Mouse (Mus musculus): ENCODE measurements around the gene Gm960. TPM values are rescaled to one million over a fixed set of nuclear protein-coding genes. Genes with fewer than 3 reads are reported as not detected.
A peak's percentile ranks its signal among the peaks of the same experiment; 100 is the strongest.
"Not testable (repeated sequence)": the region's sequence is repeated elsewhere in the genome, so short reads cannot be mapped to it uniquely, and the experiment has no call there.

Gene Gm960
- total RNA-seq, 2 experiments from 2014 or later, result 2.7 to 3.0 TPM

GRCm38 (mm10) chr19:4612181-4612961, 86.1 kb downstream of the Gm960 start:
- DNase-seq (ENCODE audit: extremely low spot score in 1 of 2, low spot score in 2 of 2), result peak in 1 of 2 experiments; percentile 39
- intact Hi-C loops (cut with DNase I), result no loop called here

DNA sequence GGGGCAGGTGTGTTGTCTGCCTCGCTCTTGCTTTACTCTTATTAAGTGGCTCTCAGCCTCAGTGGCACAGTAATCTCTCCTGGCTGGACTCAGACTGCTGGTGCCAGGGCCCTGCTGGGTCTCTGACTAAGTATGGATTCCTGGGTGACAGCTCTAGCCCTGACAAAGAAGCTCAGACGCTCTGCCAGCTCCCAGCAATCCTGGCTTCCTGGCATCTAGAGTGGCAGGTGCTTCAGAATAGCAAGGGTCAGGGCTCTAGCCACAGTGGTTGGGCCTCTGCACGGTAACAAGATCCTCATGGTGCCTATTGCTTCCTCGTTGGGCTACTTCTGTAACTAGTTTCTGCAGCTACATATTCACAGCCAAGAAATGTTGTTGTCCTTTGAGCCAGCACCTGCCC, 88.4 kb downstream of the Gm960 start:
- intact Hi-C loops (cut with DNase I), result no loop called here
- no peak for DNase-seq (ENCODE audit: extremely low spot score in 1 of 2, low spot score in 2 of 2)

DNA sequence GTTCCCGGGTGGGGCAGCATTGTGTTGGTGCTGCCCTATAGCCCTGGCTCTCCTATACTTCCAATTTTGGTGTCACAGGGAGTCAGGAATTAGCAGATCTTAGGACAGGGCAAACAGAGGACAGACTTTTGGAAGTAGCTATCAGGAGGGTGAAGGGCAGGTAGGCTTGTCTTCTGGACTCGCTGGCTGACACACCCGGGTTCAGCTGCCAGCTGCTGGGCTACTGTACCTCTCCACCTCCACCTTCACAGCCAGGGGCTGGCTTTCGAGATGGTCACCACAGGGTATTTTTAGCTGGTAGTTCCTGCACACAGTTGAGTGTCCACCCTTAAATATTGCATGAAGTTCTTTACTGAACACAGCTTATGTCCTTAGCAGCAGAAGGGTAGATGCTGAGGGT, 90.0 kb downstream of the Gm960 start:
- no peak for DNase-seq (ENCODE audit: extremely low spot score in 1 of 2, low spot score in 2 of 2)
- intact Hi-C loops (cut with DNase I), result no loop called here

DNA sequence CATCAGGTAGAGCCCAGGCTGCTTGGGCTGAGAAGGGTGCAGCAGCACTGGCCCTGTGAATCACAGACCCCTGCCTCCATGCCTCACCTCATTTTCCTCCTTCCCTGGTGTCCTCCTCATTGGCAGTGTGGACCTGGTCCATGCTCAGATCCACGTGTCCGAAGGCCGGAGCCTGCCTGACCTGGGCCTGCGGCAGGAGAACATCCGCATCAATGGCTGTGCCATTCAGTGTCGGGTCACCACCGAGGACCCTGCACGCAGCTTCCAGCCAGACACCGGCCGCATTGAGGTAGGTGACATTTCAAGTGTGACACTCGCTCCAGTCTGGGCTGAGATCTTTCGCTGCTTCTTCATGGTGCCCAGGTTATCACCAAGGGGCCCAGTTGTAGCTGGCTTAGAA, 91.1 kb downstream of the Gm960 start:
- DNase-seq (ENCODE audit: extremely low spot score in 1 of 2, low spot score in 2 of 2), result no peak
- intact Hi-C loops (cut with DNase I), result no loop called here

GRCm38 (mm10) chr19:4605654-4606053, 92.8 kb downstream of the Gm960 start:
- DNase-seq (ENCODE audit: extremely low spot score in 1 of 2, low spot score in 2 of 2), result no peak
- intact Hi-C loops (cut with DNase I), result no loop called here

GRCm38 (mm10) chr19:4603801-4604723, 94.4 kb downstream of the Gm960 start:
- intact Hi-C loops (cut with DNase I), result no loop called here
- DNase-seq (ENCODE audit: extremely low spot score in 1 of 2, low spot score in 2 of 2), result no peak

DNA sequence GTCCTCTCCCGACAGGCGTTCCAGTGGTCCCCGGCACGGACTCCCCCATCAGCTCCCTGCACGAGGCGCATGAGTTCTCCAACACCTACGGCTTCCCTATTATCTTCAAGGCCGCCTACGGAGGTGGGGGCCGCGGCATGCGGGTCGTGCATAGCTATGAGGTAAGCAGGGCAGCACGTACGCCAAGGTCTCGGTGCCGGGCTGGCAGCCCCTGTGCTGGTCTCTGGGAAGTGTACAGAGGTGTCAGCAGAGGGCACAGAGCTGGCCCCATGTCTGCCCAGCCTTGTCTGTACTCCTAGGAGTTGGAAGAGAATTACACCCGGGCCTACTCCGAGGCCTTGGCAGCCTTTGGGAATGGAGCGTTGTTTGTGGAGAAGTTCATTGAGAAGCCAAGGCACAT, 96.0 kb downstream of the Gm960 start:
- intact Hi-C loops (cut with DNase I), result no loop called here
- DNase-seq (ENCODE audit: extremely low spot score in 1 of 2, low spot score in 2 of 2), result no peak

DNA sequence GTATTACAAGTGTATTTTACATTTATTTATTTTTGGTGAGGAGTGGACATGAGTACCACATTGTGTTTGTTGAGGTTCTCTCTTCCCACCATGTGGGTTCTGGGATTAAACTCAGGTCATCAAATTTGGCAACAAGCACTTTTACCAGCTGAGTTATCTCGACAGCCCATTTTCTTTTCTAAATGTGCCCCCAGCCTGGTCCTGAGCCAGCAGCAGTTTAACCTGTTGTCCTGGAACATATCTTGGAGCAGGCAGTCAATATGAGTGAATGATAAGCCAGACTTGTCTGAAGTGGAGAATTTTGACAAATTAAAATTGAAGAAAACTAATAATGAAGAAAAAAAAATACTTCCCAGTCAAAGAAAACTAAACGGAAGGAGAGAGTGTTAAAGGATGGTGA, 102.4 kb downstream of the Gm960 start:
- intact Hi-C loops (cut with DNase I), result no loop called here
- DNase-seq (ENCODE audit: extremely low spot score in 1 of 2, low spot score in 2 of 2), result no peak

GRCm38 (mm10) chr19:4593792-4594522, 104.5 kb downstream of the Gm960 start:
- no peak for DNase-seq (ENCODE audit: extremely low spot score in 1 of 2, low spot score in 2 of 2)
- intact Hi-C loops (cut with DNase I), result no loop called here

GRCm38 (mm10) chr19:4590025-4590424, 108.4 kb downstream of the Gm960 start:
- intact Hi-C loops (cut with DNase I), result no loop called here
- no peak for DNase-seq (ENCODE audit: extremely low spot score in 1 of 2, low spot score in 2 of 2)

DNA sequence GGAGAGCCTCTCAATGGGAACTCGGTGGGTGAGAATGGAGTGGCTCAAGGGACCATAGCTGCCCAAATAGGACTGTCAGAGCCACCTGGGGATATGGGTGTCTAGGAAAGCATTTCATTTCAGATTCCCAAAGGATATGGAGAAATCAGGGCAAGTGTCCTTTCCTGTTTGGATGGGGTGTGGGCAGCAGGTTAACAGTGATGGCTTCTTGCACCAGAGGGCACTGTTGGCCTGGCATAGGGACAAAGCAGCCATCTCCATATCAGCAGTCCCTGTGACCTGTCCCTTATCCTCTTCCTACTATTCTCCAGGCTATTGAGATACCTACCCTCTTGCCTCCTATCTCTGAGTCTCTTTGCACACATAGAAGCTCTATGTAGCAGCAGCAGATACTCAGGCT, 109.4 kb downstream of the Gm960 start:
- DNase-seq (ENCODE audit: extremely low spot score in 1 of 2, low spot score in 2 of 2), result no peak
- intact Hi-C loops (cut with DNase I), result no loop called here

GRCm38 (mm10) chr19:4588430-4588829, 110.0 kb downstream of the Gm960 start:
- DNase-seq (ENCODE audit: extremely low spot score in 1 of 2, low spot score in 2 of 2), result no peak
- intact Hi-C loops (cut with DNase I), result no loop called here

- no peak for DNase-seq (ENCODE audit: extremely low spot score in 1 of 2, low spot score in 2 of 2)
- intact Hi-C loops (cut with DNase I), result no loop called here
Observed at GRCm38 (mm10) chr19:4587426-4587825, 111.0 kb downstream of the Gm960 start.

DNA sequence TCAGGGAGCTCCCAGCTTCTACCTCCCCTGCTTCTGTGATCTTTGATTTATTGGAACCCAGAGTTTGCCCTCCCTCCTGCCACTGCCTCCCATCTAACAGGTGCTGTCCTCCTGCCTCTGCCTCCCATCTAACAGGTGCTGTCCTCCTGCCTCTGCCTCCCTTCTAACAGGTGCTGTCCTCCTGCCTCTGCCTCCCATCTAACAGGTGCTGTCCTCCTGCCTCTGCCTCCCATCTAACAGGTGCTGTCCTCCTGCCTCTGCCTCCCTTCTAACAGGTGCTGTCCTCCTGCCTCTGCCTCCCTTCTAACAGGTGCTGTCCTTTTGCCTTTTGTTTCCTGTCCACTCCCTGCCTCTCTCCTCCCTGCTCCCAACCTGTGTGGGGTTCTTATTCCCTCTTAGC, 111.7 kb downstream of the Gm960 start:
- DNase-seq (ENCODE audit: extremely low spot score in 1 of 2, low spot score in 2 of 2); intact Hi-C loops (cut with DNase I): not testable (repeated sequence)

GRCm38 (mm10) chr19:4583856-4584255, 114.6 kb downstream of the Gm960 start:
- DNase-seq (ENCODE audit: extremely low spot score in 1 of 2, low spot score in 2 of 2), result no peak
- intact Hi-C loops (cut with DNase I), result no loop called here

DNA sequence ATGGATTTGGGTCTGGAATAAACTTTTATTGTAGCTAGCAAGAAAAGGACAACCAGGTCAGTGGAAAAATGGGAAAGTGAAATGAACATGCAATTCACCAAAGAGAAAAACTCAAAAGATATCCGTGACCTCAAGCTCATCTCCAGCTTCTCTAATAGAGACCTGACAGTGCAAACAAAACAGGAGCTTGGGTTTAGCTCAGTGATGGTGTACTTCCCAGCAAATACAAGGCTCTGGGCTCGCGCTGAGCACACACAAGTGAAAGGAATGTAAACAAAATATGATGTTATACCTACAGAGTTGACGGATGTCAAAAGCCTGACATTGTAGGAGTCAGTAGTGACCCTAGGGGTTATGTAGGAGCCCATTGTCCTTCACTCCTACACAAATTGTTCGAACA, 119.2 kb downstream of the Gm960 start:
- DNase-seq (ENCODE audit: extremely low spot score in 1 of 2, low spot score in 2 of 2), result no peak
- intact Hi-C loops (cut with DNase I), result no loop called here

DNA sequence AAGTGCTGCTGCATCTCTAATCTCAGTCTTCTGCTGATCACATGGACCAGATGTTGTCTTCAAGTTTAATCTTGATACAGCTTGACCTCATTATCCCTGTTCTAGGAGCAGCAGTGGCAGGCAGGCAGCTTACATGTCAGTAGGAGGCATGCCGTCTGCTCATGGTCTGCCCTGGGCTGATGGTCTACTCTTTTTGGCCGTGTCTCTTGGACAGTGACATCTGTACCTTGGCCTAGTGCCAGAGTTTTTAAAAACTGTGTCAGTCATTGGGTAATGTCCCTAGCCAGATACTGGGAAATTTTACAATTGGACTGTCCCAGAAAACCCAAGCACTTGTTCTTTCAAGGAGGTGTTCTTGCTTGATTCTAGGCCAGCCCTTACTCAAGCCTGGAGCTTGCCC, 119.7 kb downstream of the Gm960 start:
- DNase-seq (ENCODE audit: extremely low spot score in 1 of 2, low spot score in 2 of 2), result no peak
- intact Hi-C loops (cut with DNase I), result no loop called here

All from left cerebral cortex, postnatal 10 days (tissue).